Mouse (Mus musculus): Measurements from ENCODE around the gene Leprot.

Gene Leprot

DNA sequence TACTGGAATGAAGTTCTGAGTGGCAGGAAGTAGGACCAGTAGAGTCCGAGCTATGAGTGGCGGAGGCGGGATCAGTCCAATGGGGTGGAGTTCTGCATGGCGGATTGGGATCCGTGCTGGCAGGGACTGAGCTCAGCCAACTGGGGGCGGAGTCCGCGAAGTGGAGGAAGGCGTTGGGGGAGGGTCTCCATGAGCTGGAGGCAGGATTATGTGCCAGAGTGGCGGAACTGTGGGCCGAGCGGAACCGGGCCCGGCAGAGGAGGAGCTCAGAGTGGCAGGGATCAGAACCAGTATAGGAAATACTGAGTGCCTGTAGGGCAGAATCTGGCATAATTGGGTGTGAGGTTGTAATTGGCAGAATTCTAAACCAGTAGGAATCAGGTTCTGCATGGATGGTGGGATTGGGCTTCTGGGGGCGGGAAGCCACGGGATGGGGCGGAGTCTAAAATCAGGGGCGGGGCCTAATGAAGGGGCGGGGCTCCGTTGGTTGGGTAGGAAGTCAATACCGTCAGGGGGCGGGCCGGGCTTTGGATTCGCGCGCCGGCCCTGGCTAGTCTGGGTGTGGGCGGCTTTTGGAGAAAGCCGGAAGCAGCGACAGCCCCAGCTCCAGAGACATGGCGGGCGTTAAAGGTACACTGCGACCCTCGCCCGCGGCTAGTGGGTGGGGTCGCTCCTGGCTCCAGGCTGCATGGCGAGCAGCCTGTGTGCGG lies at the start of gene Leprot:
Gene Leprot, plus strand, starts transcription at position 523 of the 710 bp plus-strand sequence.
- in situ Hi-C loops (cut with MboI; ENCODE audit: low sequenced_read_pairs) = no loop called here

- in situ Hi-C loops (cut with MboI; ENCODE audit: low sequenced_read_pairs) = no loop called here
Measured at GRCm38 (mm10) chr4:101601758-101602157, 45.8 kb upstream of the Leprot start.

DNA sequence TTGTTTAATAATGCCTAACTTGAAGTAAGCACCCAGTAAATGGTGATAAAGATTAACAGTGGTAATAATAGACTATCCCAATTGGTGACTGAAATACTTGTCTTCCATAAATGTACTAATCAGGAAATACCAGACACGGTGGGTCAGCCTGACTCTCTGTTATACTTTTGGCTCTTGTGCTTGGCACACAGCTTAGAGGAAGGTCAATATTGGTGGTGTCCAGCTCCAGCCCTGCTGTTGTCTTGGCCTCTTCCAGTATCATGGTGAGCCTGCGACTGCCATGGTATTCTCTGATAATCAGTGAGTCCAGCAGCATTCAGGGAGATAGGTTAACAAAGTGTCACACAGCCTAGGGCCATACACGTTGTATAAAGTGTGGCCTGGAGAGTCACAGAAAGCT lies 43.9 kb upstream of the Leprot start:
- in situ Hi-C loops (cut with MboI; ENCODE audit: low sequenced_read_pairs) = no loop called here

DNA sequence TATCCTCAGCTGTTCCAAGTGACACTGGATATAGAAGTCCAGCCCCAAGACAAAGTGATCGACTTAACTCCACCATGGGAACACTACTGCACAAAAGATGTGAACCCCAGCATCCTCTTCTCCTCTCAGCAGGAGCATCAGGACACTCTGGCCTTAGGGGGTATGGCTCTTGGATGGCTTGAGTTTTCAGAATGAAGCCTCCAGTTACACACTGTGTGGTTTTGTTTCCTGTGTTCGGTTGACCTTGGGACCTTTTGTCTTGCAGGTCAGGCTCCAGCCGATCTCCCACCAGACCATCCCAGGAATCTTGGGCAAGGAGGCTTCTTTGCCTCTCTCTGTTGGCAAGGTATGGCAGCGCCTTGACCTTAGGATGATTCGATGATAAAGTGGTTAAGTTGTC lies 31.0 kb upstream of the Leprot start:
- in situ Hi-C loops (cut with MboI; ENCODE audit: low sequenced_read_pairs) = no loop called here

DNA sequence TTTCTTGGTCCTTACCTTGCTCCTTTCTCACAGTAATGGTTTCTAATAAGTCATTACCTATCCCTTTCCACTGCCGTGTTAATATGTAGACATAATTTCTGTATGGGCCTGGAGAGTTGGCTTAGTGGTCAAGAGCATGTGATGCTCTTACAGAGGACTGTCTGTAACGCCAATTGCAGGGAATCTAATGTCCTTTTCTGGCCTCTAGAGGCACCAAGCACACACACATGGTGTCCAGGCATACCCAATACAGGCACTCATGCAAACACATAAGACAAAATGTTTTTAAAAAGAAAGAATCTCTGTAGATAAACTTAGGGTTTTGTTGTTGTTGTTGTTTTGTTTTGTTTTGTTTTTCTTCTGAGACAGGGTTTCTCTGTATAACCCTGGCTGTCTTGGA lies 29.8 kb upstream of the Leprot start:
- in situ Hi-C loops (cut with MboI; ENCODE audit: low sequenced_read_pairs) = no loop called here

GRCm38 (mm10) chr4:101620206-101620605 lies 27.3 kb upstream of the Leprot start:
- in situ Hi-C loops (cut with MboI; ENCODE audit: low sequenced_read_pairs) = no loop called here

DNA sequence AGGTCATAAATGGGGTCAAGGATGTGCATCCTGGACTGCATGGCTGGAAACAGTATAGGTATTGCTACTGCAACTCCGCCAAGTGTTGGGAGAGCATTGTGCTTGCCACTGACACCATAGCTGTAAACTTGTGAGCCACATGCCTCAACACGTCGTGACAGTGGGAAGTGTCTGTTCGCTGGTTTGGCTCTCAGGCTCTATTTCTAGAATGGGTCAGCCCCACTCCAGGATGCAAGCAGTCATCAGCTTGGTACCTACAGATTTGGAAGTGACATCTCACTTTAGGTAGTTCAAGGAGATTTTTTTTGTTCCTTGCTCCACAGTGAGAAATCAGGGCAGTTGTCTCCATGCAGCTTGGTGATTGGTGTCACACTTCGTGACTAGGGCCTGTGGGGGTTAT lies 26.3 kb upstream of the Leprot start:
- in situ Hi-C loops (cut with MboI; ENCODE audit: low sequenced_read_pairs) = no loop called here

GRCm38 (mm10) chr4:101625278-101625677 lies 22.2 kb upstream of the Leprot start:
- in situ Hi-C loops (cut with MboI; ENCODE audit: low sequenced_read_pairs) = no loop called here

GRCm38 (mm10) chr4:101635596-101635995 lies 11.9 kb upstream of the Leprot start:
- in situ Hi-C loops (cut with MboI; ENCODE audit: low sequenced_read_pairs) = no loop called here

- in situ Hi-C loops (cut with MboI; ENCODE audit: low sequenced_read_pairs) = no loop called here
Measured at GRCm38 (mm10) chr4:101637472-101637871, 10.0 kb upstream of the Leprot start.

DNA sequence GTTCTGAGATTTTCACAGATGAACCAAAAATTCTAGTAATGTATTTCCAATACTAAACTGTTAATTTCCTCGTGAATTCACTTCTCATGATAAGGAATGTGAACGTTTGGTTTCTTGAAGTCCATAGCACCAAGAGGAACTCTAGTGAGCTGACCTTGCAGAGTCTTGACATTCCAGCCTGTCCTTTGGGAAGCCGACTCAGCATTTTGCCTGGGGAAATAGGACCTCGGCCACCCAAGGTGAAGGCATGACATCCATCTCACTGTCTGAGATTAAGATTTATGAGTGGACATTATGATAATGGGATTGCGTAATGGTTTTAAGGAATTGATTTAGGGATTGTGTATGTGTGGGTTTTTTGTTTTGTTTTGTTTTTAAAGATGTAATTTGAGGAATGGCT lies 6.9 kb upstream of the Leprot start:
- in situ Hi-C loops (cut with MboI; ENCODE audit: low sequenced_read_pairs) = no loop called here

DNA sequence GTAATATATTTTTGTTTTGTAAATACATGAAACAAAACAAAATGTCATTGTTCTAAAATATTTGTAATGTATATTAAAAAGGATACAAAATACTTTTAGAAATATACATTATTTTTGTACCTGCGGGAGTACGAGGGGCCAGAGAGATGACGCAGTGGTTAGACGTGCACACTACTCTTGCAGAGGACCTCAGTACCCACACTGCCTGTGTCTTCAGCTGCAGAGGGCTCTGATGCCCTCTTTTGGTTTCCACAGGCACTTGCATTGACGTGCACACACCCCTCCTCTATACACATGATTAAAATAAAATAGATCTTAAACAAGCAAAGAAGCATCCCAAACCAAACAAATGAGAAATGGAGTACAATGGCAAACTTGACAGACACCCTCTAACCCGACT lies 4.8 kb upstream of the Leprot start:
- in situ Hi-C loops (cut with MboI; ENCODE audit: low sequenced_read_pairs) = no loop called here

GRCm38 (mm10) chr4:101643216-101643615 lies 4.3 kb upstream of the Leprot start:
- in situ Hi-C loops (cut with MboI; ENCODE audit: low sequenced_read_pairs) = no loop called here

- in situ Hi-C loops (cut with MboI; ENCODE audit: low sequenced_read_pairs) = no loop called here
Measured at GRCm38 (mm10) chr4:101646857-101647195, 692 bp upstream of the Leprot start.

GRCm38 (mm10) chr4:101647976-101648642 lies 591 bp downstream of the Leprot start:
- in situ Hi-C loops (cut with MboI; ENCODE audit: low sequenced_read_pairs) = no loop called here

DNA sequence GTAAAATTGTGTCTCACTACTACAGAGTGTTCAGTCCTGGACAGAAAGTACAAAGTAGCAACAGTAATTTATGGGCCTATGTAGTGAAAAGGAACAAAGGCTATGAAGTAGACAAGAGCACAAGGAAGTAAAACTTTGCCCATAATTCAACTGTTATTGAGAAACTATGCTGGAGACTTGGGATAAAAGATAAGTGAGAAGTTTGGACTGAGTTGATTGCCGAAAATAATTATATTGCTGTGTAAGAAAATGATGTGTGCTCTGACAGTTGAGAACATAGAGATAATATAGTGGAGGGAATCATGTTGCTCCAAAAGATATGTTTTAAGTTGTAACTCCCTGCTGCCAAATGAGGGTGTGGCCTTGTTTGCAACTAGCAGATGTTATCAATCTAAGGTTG lies 1.2 kb downstream of the Leprot start:
- in situ Hi-C loops (cut with MboI; ENCODE audit: low sequenced_read_pairs) = no loop called here

DNA sequence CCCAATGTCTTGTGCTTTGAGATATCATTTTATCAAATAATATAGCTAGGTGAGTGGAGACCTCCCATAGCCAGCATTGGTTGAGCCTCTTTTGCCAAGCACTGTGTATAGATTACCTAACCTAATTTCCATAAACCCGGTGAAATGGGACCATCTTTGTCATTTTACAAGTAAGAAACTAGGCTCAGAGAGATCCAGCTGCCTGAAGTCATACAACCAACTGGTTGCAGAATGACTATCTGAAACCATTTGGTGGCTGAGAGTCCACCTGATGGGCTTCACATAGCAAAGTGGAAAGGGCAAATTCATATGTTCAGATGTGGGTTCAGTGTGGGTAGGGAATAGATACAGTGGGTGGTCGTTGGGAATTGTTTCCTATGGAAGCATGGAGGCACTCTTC lies 3.4 kb downstream of the Leprot start:
- in situ Hi-C loops (cut with MboI; ENCODE audit: low sequenced_read_pairs) = loop anchor here (25.0 kb wide), 1 partner anchor 811 kb away; no protein-coding TSS in a partner anchor

- in situ Hi-C loops (cut with MboI; ENCODE audit: low sequenced_read_pairs) = loop anchor here (25.0 kb wide), 1 partner anchor 808 kb away; no protein-coding TSS in a partner anchor
Measured at GRCm38 (mm10) chr4:101654256-101654655, 6.7 kb downstream of the Leprot start.

GRCm38 (mm10) chr4:101654788-101655414 lies 7.4 kb downstream of the Leprot start:
- in situ Hi-C loops (cut with MboI; ENCODE audit: low sequenced_read_pairs) = loop anchor here (25.0 kb wide), 1 partner anchor 807 kb away; no protein-coding TSS in a partner anchor

DNA sequence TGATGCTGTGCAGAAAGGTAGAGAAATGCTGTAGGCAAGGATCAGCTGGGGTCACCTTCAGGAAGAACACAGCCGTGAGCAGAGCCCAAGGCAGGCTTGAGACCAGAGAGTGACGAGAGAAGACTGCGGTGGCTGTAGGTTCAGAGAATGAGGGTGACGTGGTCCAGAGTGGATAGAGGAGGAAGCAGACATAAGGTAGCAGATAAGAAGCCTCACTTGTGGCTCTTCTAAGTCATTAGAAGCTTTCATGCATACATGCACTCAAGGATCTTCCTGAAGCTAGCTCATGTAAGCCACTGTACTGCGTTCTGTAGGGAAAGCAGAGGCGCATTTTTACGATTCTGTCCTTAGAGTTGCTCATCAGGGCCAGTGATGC lies 7.9 kb downstream of the Leprot start:
- in situ Hi-C loops (cut with MboI; ENCODE audit: low sequenced_read_pairs) = loop anchor here (25.0 kb wide), 1 partner anchor 807 kb away; no protein-coding TSS in a partner anchor

- in situ Hi-C loops (cut with MboI; ENCODE audit: low sequenced_read_pairs) = loop anchor here (25.0 kb wide), 1 partner anchor 806 kb away; no protein-coding TSS in a partner anchor
Measured at GRCm38 (mm10) chr4:101656056-101656455, 8.5 kb downstream of the Leprot start.

Data from CH12F3 (cell line).